Mouse (Mus musculus): ENCODE measurements around the gene Tada1.

- TF ChIP-seq CTCF (conservative IDR thresholded peaks at IDR 0.05; ENCODE audit: insufficient read depth, insufficient read length, low read depth, low read length) (no peak), POLR2A (IDR thresholded peaks at IDR 0.05; ENCODE audit: low read depth, low read length) (no peak)
Observed at GRCm38 (mm10) chr1:166343586-166343985, 35.3 kb upstream of the Tada1 start.

Data from kidney, adult 2 months (tissue).